Mouse (Mus musculus): Measurements from ENCODE around the gene Copa.

Copa gene

DNA sequence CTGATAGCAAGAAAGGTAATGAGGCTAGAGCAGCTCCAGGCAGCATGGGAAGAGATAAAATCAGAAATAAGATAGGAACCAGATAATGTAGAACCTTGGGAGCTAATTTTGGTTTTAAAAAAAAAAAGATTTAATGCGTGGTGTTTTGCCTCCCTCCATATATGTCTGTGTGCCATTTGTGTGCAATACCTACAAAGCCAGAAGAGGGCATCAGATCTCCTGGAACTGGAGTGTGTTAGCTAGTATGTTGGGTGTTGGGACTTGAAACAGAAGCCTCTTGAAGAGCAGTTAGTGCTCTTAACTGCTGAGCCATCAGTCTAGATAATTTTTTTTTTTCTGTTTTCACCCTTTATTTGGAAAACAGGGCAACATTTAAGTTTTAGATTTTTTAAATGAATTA is 61.2 kb downstream of the Copa start:
- peak; percentile 43 to 73 for DNase-seq

DNA sequence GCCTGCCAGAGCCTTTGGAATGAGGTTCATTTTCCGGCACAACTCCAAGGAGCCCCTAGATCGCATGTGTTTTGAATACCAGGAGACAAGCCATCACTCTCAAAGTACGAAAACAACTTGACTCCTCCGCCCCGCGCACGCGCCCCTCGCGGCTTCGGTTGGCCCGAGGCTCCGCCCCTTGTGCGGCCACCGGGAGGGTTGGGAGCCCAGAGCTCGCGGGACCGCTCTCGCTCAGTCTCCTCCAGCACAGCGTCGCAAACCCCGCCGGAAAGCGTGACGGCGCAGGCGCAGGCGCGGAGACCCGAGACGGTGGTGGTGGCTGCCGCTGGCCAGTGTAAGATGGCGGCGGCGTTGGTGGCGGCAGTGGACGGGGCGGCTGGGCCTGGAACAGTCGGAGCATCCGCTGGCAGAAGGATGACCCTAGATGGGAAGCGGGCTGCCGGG is 65.5 kb downstream of the Copa start, which contains the start of gene Dcaf8:
Gene Dcaf8 (plus strand): TSS at position 250 of the 444 bp plus-strand sequence.
- peak; percentile 97 to 98 for DNase-seq

DNA sequence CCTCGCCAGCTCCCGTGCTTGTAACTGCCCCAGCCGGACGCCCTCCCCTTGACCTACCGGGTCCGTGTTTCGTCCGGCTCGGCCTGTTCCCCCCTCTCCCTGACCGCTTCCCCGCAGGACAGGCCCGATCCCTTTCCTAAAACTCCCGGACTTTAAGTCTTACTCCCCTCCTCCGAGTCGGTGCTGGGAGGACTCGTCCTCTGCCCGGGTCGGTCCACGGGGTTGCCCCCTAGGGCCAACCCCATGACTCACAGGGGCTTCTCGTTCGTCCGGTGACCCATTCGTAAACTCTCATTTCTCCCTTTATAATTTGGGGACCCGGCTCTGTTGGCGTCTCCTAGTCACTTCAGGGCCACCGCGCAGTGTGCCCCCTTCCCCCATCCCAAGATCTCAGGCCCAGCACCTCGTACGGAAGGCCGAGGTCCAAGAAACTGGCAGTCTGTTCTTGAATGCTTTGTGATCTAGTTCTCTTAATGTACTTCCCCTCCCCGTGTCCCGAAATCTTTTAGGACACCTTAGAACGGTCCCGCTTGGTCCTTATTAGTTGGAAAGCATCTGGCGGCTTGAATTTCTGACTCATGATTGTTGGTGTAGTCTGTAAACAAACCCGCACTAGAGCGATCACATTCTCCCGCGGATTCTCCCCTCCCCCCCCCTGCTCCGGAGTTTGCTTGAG is 66.1 kb downstream of the Copa start:
- peak; percentile 57 to 59 for DNase-seq

- DNase-seq, result no peak
Measured at GRCm38 (mm10) chr1:172148955-172149815, 66.9 kb downstream of the Copa start.

GRCm38 (mm10) chr1:172154536-172154935 is 72.2 kb downstream of the Copa start:
- no peak for DNase-seq

DNA sequence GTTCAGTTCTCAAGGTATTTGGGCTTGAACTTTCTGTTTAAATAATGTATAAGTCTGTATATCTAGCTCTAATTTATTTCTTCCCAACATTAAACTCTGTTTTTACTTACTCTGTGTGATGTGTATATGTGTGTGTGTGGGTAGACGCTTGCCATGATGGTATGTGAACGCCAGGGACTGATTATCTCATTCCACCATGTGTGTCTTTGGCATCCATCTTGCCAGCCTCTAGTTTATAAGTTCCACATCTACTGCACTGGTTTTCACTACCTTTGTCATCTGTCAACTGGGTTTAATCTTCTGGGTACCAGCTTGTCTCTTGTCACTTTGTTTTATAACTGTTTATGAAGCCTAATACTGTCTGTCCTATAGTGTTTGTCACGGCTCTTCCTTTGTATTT is 73.2 kb downstream of the Copa start:
- no peak for DNase-seq

DNA sequence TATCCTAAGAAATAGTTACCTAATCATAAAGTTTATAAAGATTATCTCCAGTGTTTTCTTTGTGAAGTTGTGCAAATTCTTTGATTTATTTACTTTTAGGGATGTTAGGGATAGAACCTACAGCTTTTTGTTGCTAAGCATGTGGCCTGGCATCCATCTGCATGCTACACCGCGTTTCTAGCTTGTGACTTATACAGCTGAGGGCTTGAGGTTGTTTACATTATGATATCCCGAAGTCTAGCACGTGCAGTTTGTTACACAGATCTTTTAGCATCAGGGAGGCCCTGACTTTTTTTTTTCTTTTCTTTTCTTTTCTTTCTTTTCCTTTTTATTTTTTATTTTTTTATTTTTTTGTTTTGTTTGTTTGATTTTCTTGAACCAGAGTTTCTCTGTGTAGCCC is 77.6 kb downstream of the Copa start:
- DNase-seq, result no peak

DNA sequence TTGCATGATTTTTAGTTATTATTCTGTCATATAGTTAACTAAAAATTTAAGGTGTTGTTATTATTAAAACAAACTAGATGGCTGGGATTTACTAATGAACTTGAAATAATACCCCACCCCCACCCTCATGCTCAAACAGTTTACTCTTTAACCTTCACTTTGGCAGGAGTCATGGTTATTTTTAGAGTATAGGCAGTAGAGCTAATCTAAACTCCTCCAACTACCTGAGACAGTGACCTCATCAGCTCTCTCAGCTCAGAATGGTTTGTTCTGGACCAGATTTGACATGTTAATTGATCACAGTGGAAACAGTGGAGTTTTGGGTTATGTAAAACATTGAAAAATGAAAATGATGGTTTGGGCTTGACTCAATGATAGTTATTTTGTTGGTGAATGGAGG is 78.2 kb downstream of the Copa start:
- no peak for DNase-seq

- DNase-seq, result peak; percentile 44 to 66
Measured at GRCm38 (mm10) chr1:172162009-172162408, 79.7 kb downstream of the Copa start.

DNA sequence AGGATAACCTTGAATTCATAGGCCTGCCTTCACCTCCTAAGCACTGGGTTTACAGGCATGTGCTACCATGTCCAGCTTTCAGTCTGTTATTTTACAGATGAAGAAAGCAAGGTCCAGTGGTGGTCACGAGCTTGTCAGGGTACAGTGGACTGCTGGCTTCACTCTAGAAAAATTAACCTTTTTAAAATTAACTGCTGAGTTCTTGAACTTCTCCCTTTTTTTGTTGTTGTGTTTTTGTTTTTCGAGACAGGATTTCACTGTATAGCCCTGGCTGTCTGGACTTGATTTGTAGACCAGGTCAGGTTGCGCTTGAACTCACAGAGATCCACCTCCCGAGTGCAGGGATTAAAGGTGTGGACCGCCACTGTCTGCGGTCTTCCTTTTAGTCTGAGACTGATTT is 80.6 kb downstream of the Copa start:
- no peak for DNase-seq

DNA sequence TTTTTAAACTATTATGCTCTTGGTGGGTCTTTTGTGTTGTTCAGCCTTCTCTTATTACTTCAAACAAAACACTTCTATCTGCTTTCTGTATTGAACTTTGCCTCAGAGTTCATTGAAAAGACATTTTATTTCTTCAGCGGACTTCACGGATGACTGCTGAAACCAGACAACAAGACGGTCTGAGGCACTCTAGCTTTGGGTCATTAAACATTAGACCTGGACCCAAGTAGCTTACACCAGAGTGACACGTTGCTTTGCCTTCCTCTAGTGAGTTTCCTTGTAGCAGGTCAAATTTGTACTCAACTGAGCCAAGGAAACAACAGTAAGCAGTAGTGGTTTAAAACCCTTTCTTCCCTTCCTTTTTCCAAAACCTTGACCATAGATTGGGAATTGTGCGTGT is 85.6 kb downstream of the Copa start:
- DNase-seq, result no peak

DNA sequence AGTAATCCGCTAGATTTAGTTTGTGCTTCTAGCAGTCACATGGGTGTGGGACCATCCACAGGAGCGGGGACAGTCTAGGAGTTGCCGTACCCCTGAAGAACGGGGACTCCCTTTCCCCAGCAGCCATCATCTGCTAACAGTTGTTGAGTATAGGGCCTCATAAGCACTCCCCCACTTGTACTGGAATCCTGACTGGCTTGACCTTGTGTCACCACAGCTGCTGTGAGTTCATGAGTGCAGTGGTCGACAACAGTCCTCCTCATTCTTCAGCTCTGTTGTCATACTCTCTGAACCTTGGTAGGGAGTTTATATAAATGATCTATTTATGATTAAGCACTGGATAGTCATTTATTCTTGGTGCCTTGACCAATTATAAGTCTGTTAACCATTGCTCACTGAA is 87.5 kb downstream of the Copa start:
- DNase-seq, result no peak
